Mouse (Mus musculus) frontal cortex, postnatal 25 days (tissue): Measurements from ENCODE around the gene Parp16.

Source experiments
- DNase-seq, 2 experiments: peaks; one replicate each; pipeline ENCODE4 v3.0.0; 2022; ENCODE audit warnings: low spot score in 2 of 2

Gene Parp16

DNA sequence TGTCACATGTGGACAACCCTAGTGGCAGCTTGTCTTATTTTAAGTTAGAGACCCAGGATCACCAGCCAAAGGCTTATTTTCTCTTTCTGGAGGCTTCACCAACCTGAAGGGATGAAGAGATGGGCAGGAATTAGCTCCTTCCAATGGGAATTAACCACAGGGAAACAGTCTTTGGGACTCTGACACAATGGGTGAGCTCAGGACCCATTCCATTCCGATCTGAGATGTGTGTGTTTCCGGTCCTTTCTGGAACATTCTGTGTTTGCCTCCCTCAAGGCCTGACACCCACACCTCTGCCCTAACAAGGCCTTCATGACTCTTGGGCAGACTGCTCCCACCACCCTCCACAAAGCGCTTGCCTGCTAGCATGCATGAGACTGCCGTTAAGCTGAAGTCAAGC, at the start of gene Parp16:
TSS of gene Parp16 (plus strand) at position 301 of the 400 bp plus-strand sequence.
- DNase-seq, result no peak

DNA sequence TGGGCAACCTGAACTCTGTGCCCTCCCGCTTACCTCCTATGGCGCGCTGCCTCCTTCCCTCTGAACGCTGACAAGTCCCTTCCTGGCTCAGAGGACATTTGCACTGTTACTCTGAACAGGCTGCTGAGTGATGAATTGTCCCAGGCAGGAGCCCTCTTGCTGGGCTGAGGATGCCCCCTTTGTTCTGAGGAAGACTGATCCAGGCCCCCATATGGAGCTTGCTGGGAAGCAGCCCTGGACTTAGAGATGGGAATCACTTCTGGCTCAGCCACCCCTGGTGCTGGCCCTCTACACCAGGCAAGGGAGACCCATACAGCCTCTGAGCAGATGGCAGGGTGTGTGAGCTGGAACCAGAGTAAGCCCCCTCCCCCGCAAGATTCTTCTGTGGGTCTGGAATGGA, 49.2 kb upstream of the Parp16 start:
- DNase-seq, result no peak

DNA sequence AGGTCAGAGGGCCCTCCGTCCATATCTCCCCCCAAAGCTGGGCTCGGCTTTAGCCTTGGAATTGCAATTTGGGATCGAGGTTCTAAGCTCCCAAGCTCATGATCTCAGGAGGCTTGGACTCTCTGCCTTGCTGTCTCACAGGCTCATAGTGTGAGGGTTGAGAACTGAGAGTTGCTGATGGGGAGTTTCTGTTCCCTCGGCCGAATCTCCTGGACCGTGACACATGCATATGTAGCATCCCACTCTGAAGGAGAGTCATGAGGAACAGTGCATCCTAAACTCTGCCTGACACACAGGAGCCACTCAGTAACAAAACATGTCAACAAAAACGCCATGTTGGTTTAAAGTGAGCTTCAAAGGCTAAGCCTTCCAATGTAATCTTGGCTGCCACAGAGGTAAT, 46.6 kb upstream of the Parp16 start:
- DNase-seq, result no peak

DNA sequence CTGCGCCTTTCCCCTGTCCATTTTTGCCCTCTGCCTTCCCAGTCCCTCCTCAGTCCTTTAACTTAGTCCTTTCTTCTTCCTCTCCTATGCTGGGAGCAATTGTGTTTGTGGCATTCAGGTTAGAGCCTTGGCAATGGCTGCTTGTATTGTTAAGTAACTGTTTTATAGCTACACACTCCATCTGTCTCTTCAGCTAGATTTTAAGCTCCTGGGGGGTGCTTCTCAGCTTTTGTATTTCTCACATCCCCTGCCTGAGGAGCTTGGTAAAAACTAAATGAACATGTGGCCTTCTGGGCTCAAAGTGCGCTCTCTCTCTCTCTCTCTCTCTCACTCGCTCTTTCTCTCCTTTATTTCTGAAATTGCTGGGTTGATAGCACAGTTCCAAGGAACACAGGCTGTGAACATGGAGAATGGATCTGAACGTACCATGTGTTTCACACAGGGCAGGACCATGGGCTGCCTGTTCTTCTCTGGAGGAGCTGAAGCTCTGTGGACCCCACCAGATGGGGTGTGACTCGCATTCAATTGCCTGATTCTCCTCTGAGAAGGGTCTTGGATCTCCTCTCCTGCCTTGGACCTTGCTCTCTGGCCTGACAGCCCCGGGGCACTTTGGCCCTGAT, 42.3 kb upstream of the Parp16 start:
- DNase-seq, result no peak

DNA sequence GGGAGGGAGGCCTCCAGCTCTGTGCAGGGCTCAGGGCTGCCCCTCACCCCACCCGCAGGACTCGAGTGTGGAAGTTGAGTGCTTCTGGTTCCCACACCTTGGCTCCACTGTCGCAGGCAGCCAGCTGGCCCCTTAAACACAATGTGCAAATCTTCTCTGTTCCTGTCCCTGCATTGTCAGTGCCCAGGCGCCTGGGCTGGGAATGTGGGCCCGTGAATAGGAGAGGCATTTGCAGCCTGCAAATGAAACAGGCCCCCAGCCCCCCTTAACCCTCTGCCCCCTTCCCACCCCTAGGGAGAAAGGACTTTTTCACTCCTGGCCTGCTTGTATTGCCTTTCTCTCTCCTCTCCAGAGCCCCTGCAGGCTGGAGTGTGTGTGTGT, 41.8 kb upstream of the Parp16 start:
- no peak for DNase-seq

DNA sequence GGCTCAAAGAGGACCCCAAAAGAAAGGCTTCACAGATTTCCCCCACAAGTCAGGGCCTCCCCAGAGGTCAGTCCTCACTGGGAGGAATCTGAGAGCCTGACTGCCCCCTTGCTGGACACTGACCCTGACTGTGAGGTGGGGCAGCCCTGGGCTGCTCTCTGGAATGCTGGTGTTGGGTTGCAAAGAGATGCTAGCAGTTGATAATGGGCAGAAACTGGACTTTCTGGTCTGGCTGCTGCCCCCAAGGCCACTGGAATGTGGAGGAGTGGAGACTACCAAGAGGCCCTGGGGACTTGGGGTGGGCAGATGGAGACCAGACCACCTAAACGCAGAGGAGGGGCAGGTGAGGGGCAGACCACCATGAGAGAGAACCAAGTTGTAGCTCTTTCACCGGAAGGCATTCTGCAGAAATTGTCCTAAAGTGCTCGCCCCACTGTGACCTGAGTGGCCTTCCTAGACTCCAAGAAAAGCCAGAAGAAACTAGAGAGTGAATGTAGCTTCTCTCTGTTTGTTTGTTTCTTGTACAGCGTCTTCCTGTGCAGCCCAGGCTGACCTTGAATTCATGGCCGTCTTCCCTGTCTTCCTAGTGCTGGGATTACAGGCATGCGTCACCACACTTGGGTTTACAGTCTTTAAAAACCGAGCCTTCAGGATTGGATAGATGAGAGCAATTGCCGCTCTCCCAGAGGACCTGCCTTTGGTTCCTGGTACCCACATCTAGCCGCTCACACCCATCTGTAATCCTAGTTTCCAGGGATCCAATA, 40.3 kb upstream of the Parp16 start:
- no peak for DNase-seq

DNA sequence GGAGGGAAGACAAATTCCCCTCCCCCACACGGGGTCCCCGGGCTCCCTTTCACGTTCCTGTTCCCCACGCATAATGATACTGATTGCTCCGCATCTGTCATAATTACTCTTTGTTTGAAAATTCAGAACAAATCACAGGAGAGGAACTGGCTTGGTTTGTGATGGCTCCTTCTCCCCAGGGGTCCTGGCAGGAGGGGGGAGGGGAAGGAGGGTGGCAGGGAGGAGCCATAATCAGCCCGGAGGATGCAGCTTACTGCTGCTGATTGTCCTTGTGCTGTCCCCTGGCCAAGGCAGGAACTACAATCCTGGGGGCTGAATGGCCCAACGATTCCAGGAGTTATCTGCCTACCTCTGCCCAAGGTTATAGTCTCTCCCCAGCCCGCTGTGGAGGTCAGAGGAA, 38.5 kb upstream of the Parp16 start:
- DNase-seq, result no peak

DNA sequence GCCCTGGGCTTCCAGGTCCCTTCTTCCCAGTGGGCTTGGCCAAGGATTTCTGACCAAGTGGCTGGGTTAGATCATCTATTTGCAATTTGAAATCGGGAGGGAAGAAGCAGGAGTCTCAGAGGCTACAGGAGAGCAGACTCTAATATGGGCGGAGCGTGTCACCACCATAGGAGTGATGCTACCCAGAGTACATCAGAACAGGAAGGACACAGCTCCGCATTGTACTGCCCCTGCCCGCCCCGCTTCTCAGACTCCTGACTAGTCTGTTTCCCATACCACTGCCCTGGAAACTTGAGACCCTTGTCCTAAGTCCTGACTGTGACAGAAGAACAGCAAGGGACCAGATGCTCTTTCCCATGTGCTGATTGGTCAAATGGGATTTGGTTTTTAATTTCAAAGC, 37.5 kb upstream of the Parp16 start:
- no peak for DNase-seq

DNA sequence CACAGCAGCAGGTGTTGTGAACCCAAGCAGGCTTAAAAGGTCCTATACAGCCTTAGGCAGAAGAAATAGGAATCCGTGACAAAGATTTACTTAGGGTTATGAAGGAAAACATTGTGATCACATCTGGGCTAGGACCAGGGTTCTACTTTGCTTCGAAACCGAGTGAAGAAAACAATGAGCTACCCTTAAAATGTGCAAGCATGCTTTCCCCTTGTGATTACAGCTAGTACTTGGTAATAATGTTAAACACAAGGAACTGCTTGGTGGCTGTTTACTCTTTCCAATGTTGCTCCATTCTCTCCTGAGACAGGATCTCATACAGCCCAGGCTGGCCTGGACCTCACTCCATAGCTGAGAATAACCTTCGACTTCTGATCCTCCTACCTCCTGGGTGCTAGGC, 34.0 kb upstream of the Parp16 start:
- DNase-seq, result no peak

DNA sequence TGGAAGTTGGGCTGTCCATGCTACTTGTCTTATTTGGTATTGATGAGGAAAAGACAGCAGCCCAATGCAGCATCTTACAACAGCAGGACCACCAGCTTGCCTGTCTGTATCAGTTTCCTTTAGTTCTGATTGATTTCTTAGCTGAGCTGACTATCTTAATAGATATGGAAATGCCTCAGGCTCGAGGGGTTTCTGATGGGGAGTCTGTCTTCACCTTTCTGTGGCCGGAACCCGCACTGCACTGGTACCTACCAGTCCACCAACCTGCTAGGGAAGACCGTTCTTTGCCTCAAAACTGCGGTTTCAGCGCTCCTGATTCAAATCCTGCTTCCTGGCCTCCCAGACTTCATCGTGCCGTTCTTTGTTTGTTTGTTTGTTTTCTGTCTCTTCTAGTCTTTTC, 33.3 kb upstream of the Parp16 start:
- no peak for DNase-seq

DNA sequence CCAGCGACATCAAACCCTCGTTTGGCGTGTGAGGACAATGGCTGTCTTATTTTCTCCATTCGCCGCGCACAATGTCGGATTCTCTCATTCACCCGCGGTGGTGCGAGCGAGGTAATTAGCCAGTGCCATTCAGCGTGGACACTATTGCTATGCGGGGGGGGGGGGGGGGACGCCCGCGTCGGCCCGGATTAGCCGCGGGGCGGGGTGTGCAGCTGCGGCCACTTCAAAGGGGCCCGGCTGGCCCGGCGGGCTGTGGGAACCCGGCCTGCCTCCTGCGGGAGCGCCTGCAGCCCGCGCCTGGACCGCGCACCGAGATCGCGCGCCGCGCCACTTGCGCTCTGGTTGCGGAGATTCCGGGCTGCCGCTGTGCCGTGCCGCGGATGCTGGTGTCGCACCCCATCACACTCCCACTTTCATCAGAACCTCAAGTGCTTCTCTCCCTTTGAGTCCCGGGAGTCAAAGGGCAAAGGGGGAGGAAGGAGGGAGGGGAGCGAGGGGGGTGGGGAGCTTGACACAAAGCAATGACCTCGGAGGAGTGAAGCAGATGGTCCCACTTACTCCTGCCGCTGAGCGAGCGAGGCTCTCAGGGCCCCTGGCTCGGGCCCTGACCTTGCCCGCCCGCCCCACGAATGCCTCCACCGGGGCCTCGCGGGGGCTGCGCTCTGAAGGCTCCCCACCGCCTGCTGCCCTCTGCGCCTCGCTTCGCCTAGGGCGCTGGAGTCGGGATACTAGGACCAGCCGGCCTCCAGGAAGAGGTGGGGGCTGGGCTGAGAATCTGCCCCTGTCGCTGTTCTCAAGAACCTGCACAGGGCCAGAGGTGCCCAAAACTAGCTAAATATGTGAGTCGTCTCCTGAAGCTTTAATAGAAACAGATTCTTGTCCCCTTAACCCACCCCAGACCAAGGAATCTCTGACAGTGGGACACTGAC, 32.2 kb upstream of the Parp16 start:
- DNase-seq, result no peak

DNA sequence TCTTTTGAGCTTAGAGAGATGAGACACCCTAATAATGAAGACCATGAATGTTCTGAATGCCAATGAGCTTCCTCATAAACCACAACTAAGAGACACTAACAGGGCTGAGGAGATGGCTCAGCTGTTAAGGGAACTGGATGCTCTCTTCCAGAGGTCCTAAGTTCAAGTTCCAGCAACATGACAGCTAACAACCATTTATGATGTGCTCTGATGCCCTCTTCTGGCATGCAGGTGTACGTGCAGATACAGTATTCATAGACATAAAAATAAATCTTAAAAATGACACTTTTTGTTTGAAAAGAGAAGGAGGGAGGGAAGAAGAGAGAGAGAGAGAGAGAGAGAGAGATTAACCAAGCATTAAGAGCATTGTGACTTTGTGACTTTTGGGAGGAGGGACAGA, 30.3 kb upstream of the Parp16 start:
- no peak for DNase-seq

DNA sequence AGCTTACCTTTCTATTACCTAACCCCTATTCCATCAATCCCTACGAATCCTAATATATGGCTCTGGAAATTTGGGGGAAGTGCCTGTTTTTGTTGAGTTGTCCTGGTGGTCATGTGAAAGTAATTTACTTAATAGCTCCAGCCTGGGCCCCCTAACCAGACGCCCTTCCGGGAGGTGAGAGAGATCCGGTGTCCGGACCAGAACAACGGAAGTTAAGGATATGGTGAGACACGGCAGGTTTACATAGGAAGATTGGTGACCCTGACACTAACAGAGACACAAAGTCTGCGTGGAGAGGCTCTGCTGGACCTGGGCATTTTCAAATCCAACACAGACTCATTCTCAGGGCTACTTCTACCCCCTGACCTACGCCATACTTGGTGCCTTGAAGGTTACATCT, 28.8 kb upstream of the Parp16 start:
- no peak for DNase-seq

DNA sequence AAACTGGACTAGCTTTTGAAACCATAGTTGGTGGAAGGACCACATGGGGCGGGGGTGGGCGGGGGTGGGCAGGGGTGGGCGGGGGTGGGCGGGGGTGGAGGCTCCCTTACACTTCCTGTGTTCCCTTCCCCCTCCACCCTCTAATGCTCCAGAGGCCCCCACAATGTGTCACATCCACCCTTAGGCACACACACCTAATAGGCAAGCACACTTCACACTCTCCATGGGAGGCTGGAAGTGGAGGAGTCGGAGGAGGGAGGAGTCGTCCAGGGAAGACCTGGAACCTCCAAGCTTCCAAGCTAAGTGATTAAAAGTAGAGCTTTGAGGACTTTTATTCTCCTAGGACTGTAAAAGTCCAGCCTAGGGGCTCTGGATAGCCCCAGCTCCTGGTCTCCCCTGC, 26.6 kb upstream of the Parp16 start:
- DNase-seq, result no peak

DNA sequence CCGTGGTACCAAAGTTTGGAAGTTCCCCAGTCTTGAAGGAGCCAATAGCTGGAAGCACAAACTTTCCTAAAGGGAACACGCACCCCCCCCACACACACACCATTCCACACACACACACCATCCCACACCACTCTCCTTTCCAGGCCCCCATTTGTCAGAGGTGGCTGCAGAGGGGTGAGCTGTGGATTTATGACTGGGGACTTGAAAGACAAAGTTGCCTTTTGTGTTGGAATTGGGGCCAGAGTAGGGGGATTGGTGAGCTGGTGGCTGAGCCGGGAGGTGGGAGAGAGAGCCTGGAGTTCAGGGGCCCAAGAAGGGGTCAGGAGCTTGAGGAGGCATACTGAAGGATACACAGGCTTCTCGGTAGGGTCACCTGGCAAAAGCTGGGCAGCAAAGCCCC, 26.2 kb upstream of the Parp16 start:
- no peak for DNase-seq

DNA sequence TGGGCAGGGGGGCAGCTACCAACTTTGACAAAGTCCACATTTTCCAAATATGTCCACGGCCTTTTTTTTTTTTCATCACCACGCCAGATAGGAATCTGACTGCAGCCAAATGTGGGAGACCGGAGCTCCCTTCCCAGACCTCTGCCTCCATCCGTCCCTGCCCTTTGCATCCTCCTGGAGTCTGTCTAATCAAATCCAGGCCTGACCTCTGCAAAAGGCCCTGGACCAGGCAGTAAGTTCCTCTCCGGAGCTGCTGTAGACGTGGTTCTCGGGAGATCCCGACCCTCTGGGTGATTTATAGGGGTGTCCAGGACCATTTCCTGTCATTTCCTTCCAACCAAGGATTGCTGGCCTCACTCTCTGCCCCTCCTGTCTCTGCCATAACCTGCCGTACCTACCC, 22.5 kb upstream of the Parp16 start:
- no peak for DNase-seq

DNA sequence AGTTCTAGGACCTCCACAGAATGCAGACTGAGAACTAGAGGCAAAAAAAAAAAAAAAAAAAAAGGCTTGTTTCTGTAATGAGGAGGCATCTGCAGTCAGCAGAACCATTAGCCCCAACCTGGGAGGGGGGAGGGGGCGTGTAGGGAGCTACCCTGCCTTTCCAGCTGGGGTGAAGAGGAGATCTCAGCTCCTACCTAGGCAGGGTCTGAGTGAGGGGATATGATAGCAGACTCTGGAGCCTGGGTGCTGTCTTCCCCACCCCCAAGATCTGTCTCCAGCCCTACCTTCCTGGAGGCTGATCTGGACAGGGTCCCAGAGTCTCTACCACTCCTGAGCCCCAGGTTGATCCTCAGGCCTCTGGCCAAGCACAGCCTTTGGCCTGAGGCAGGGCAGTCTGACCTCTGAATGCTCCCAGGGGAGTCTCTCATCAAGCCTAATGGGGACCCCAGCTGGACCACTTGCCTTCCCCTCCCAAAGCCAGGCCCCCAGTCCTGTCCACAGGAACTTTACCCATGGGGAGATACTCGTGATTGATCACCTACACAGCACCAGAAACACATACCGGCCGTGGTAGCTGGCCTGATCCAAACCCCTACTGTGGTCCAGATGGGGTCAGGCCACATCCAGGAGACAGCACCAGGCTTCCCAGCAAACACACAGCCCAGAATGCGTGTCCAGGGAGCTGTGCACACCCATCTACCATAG, 19.8 kb upstream of the Parp16 start:
- DNase-seq, result no peak

DNA sequence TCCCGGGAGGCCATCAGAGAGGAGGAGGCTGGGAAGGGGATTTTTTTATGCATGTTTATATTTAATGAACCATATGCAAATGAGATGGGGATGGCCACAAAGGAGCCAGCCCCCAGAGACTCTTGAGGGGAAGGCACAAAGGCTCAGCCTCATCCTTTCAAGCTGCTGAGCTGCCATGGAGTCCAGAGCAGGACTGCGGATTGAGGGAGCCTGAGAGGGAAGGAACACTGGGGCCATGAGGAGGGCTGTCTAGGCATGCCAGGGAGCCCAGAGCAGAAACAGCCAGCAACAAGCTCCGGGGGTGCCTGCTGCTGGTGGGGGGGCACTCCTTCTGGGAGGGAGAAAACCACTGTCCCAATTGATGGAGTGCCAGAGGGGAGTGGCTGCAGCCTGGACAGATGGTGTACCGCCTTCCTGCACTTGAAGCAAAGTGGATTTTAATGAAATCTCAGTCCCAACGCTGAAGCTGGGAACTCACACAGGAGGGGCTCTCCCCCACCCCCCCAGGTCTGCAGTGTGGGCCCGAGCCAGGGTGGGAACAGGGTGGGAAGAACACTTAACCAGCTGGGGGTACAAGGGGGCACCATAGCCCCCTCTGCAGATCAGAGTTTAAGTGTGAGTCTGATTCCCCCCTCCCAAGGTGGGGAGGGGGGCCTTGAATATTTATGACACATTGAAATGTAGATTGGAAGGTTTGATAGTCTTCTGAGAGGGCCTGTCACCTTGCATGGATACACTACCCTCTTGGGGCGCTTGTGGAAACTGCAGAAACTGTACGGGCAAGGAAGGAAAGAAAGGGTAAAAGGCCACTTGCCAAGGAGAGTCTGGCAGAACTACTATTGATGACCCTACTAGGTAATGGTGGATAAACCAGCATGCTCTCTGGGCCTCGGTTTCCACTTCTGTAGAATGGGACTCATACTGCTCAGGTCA, 18.9 kb upstream of the Parp16 start:
- no peak for DNase-seq

DNA sequence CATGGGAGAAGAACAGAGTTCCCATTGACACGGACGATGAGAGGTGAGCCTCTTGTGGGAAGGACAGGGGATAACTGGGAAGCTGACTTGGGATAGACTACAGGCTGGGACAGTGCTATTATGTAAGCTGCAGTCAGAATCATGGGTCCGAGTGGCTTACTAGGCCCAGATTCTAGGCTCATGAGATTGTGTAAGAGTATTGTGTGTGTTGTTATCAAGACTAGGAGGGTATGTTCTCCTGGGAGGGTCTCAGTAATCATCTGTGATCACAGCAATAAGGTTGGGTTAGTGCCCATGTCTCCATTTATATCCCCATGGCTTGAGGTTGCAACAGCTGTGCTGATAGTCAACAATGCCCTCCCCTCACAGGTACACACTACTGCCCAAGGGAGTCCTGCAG, 17.7 kb upstream of the Parp16 start:
- DNase-seq, result no peak

DNA sequence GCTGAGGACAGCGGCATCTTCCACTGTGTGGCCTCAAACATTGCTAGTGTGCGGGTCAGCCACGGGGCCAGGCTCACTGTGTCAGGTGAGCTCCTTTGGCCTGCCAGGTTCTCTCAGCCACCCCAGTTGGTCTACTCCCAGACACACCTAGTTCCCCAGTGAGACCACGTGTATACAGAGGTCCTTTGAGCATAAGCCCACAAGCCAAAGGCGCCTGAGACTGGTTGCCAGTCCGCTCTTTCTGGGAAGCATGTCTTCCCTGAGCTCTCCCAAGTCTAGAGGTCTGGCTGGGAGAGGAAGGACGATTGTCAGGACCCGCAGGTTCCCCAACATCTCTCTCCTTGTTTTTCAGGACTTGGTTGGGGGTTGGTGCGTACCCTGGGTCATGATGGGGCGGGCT, 17.2 kb upstream of the Parp16 start:
- DNase-seq, result no peak
